Mouse (Mus musculus): Measurements from ENCODE around the gene Pbx1.

DNA sequence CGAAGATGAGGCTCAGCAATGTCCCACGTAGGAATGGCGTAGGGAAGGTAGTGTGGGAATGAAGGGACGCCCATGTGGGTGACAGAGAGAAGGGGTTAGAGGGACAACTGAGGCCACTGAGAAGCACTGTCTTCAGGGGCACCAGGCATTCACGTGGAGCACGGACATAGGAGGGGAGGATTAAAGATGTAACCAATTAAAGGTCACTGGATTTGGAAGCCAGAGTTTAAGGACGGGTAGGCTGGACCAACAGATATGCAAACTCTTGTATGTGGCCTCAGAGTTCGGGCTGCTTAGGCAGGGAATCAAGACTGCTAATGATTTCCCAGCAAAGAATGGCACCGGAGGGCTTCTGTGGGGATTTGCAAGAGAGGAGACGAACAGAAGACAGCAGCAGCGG is 252.4 kb downstream of the Pbx1 start:
- TF ChIP-seq CTCF (IDR thresholded peaks at IDR 0.05; ENCODE audit: low read depth, low read length) (no peak), POLR2A (IDR thresholded peaks at IDR 0.05; ENCODE audit: extremely low read depth, insufficient read depth, low read length) (no peak)
